Mouse (Mus musculus) heart, embryonic 14.5 days (tissue): Measurements from ENCODE around the gene Gm28870. TPM values are rescaled to one million over a fixed set of nuclear protein-coding genes. Genes with fewer than 3 reads are reported as not detected.
"Not testable (repeated sequence)": the region's sequence is repeated elsewhere in the genome, so short reads cannot be mapped to it uniquely, and the experiment has no call there.

ENCODE experiments used
- ATAC-seq: fragments of 200-750 bp; cut with Nextera tagmentation; 2 replicates; pipeline ENCODE4 v1.8.0; 2017; ENCODE audit warnings: low read depth, moderate TSS enrichment; ENCODE audit not compliant: insufficient number of reproducible peaks, insufficient read depth, low FRiP score
- H3K27ac ChIP-seq, 2 experiments: fragments of 200-500 bp in 1 of 2; fragments of 300-500 bp in 1 of 2; sonication (generic) in 1 of 2; replicated peaks in 1 of 2; 2 replicates each; pipeline ENCODE4 v1.5.1; 2012 to 2014; ENCODE audit warnings: low read depth in 2 of 2, low read length in 2 of 2, control low read depth in 1 of 2, mild to moderate bottlenecking in 1 of 2, mixed read lengths in 1 of 2; ENCODE audit not compliant: control insufficient read depth in 1 of 2, insufficient read depth in 1 of 2
- H3K27me3 ChIP-seq: fragments of 300-500 bp; sonication (generic); 2 replicates; pipeline ENCODE4 v1.6.1; 2014; ENCODE audit warnings: mild to moderate bottlenecking, low read length, control low read depth; ENCODE audit not compliant: control insufficient read depth, insufficient read depth
- H3K36me3 ChIP-seq: fragments of 300-500 bp; sonication (generic); 2 replicates; pipeline ENCODE4 v1.6.1; 2014; ENCODE audit warnings: mild to moderate bottlenecking, control low read depth, low read length, mixed read lengths; ENCODE audit not compliant: control insufficient read depth, insufficient read depth
- H3K4me1 ChIP-seq, 2 experiments: fragments of 200-500 bp in 1 of 2; fragments of 300-500 bp in 1 of 2; sonication (generic) in 1 of 2; 2 replicates each; pipeline ENCODE4 v1.6.1; 2012 to 2014; ENCODE audit warnings: low read length in 2 of 2, control low read depth in 1 of 2, mixed read lengths in 1 of 2; ENCODE audit not compliant: control insufficient read depth in 2 of 2, insufficient read depth in 2 of 2
- H3K4me2 ChIP-seq: fragments of 300-500 bp; sonication (generic); 2 replicates; pipeline ENCODE4 v1.6.1; 2014; ENCODE audit warnings: mild to moderate bottlenecking, low read length
- H3K4me3 ChIP-seq, 2 experiments: fragments of 200-500 bp in 1 of 2; fragments of 300-500 bp in 1 of 2; sonication (generic) in 1 of 2; 2 replicates each; pipeline ENCODE4 v1.5.1; 2012 to 2014; ENCODE audit warnings: low read length in 2 of 2, mild to moderate bottlenecking in 2 of 2, control low read depth in 1 of 2, low read depth in 1 of 2, moderate library complexity in 1 of 2; ENCODE audit not compliant: control insufficient read depth in 1 of 2, insufficient read depth in 1 of 2
- H3K9ac ChIP-seq: fragments of 300-500 bp; sonication (generic); 2 replicates; pipeline ENCODE4 v1.6.1; 2014; ENCODE audit warnings: mild to moderate bottlenecking, low read length
- H3K9me3 ChIP-seq: fragments of 300-500 bp; sonication (generic); 2 replicates; pipeline ENCODE4 v1.6.1; 2016; ENCODE audit warnings: low read length, control low read depth; ENCODE audit not compliant: control insufficient read depth
- WGBS: fragments of 180-500 bp; shearing (Covaris S2); extraction: QIAGEN DNeasy Blood & Tissue Kit; methylation state at CpG from one replicate; pipeline ENCODE4 v1.1.7; 2014; 5-methylcytosine and 5-hydroxymethylcytosine counted together
- polyA plus RNA-seq: library from polyadenylated mRNA; unstranded; fragments of >200 nt; fragmentation: Nextera tagmentation; extraction: Ambion mirVana; gene quantifications from 2 replicates; pipeline ENCODE4 v1.2.1, GENCODE M21; 2014

The Gm28870 gene
- polyA plus RNA-seq: not detected in 2 replicates

DNA sequence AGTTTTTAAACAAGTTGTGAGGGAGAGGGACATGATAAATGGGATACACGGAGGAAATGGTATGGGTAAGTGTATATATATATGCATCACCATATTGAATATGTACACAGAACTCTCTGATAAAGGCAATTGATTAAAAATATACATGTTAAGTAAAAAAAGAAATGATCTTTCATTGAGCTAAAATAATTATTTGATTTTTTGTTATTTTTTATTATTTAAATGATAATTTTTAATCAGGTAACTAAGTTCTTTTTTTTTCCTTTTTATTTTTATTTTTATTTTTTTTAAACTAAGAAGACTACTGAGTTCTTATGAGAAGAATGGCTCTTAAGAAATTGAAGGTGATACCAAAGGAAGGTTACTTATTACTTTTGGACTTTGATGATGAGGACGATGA, at the start of gene Gm28870:
Gm28870 (plus strand) TSS at position 301 of the 400 bp plus-strand sequence.
- H3K27ac ChIP-seq, ATAC-seq: not testable (repeated sequence)
- no CpG with 5 or more reads among the region's 2 CpGs for WGBS

More for the DNA sequence above, at the start of gene Gm28870:
- not testable (repeated sequence) for H3K4me3 ChIP-seq, H3K36me3 ChIP-seq, H3K9me3 ChIP-seq, H3K4me2 ChIP-seq, H3K4me1 ChIP-seq, H3K9ac ChIP-seq, H3K27me3 ChIP-seq
